Mouse (Mus musculus) urinary bladder, postnatal 10 days (tissue): ENCODE measurements around the gene Llgl1.

Experiments
- DNase-seq: peaks from one replicate; pipeline ENCODE4 v3.0.0; 2022; ENCODE audit warnings: low spot score

Llgl1 gene

GRCm38 (mm10) chr11:60699524-60700075 lies at the start of gene Llgl1:
Gene Llgl1 (plus strand): TSS chr11:60699723.
- no peak for DNase-seq

GRCm38 (mm10) chr11:60696165-60696564 lies 3.4 kb upstream of the Llgl1 start:
- DNase-seq: no peak

GRCm38 (mm10) chr11:60697561-60697960 lies 2.0 kb upstream of the Llgl1 start:
- no peak for DNase-seq

- DNase-seq: no peak
Measured at GRCm38 (mm10) chr11:60698806-60699523, 558 bp upstream of the Llgl1 start.

- no peak for DNase-seq
Measured at GRCm38 (mm10) chr11:60700320-60701185, 1.0 kb downstream of the Llgl1 start.

GRCm38 (mm10) chr11:60701611-60702010 lies 2.1 kb downstream of the Llgl1 start:
- DNase-seq: no peak

- no peak for DNase-seq
Measured at GRCm38 (mm10) chr11:60703131-60703530, 3.6 kb downstream of the Llgl1 start.

- DNase-seq: no peak
Measured at GRCm38 (mm10) chr11:60704023-60704880, 4.7 kb downstream of the Llgl1 start.

GRCm38 (mm10) chr11:60705255-60705654 lies 5.7 kb downstream of the Llgl1 start:
- DNase-seq: no peak

- DNase-seq: no peak
Measured at GRCm38 (mm10) chr11:60706076-60706475, 6.6 kb downstream of the Llgl1 start.

- DNase-seq: no peak
Measured at GRCm38 (mm10) chr11:60706696-60707480, 7.4 kb downstream of the Llgl1 start.

- DNase-seq: peak; percentile 36
Measured at GRCm38 (mm10) chr11:60707672-60708071, 8.1 kb downstream of the Llgl1 start.

- DNase-seq: no peak
Measured at GRCm38 (mm10) chr11:60708631-60709030, 9.1 kb downstream of the Llgl1 start.

GRCm38 (mm10) chr11:60709481-60710465 lies 10.2 kb downstream of the Llgl1 start:
- no peak for DNase-seq

- no peak for DNase-seq
Measured at GRCm38 (mm10) chr11:60711218-60711617, 11.7 kb downstream of the Llgl1 start.

- DNase-seq: no peak
Measured at GRCm38 (mm10) chr11:60712040-60712439, 12.5 kb downstream of the Llgl1 start.

GRCm38 (mm10) chr11:60712639-60713255 lies 13.2 kb downstream of the Llgl1 start:
- no peak for DNase-seq

GRCm38 (mm10) chr11:60715833-60716232 lies 16.3 kb downstream of the Llgl1 start:
- no peak for DNase-seq

- no peak for DNase-seq
Measured at GRCm38 (mm10) chr11:60719263-60719662, 19.7 kb downstream of the Llgl1 start.
